15 mouse cellular contexts compared by ENCODE assay signal in genomic region chr9:121241366-121241765, GRCm38 (mm10). TPM values are rescaled to one million over a fixed set of nuclear protein-coding genes. Genes with fewer than 3 reads are reported as not detected.
A peak's percentile ranks its signal among the peaks of the same experiment; 100 is the strongest.
DNase-seq lines count a peak whose midpoint lies in the region; ATAC-seq and TF ChIP-seq lines count a peak whose summit lies in the region.
"Had no signal": no experiment of that assay in that cellular context is flagged by ENCODE, and none has a peak within 500 bp of the region (broad histone marks: within the 10 kb centered on the region; RNA-seq: fewer than 3 reads in every experiment).

No protein-coding gene starts in this region.

- DNase-seq in hindbrain, postnatal 0 days (ENCODE audit: low spot score) = no peak
- no peak for DNase-seq in hindbrain, embryonic 14.5 days (ENCODE audit: low spot score)
- no peak for DNase-seq in lung, postnatal 14 days
- DNase-seq in urinary bladder, postnatal 25 days (ENCODE audit: low spot score) = peak; percentile 1
- DNase-seq in urinary bladder, postnatal 10 days (ENCODE audit: low spot score) = no peak
- DNase-seq in gastrocnemius, adult 8-10 months (ENCODE audit: low spot score in 2 of 2) = no peak
- DNase-seq: cerebellum, adult 9-11 months; gastrocnemius, postnatal 14 days; lung, adult 18-20 months; thymus, adult 18-20 months had no signal

- peak; percentile 32; the same call in 1 of the 2 replicates for ATAC-seq in hindbrain, postnatal 0 days
- no peak for ATAC-seq in hindbrain, embryonic 14.5 days (ENCODE audit: low FRiP score)
- ATAC-seq in lung, embryonic 15.5 days (ENCODE audit: borderline replicate concordance, extremely low read depth, low FRiP score, low TSS enrichment) = 0 out of 2 replicates have a peak, but pooled peaks have one; percentile 42
- ATAC-seq: inflammation-experienced regulatory T-cells, adult 6 months had no signal

- no peak overlapping the region for H3K9ac ChIP-seq in hindbrain, postnatal 0 days (replicated peaks; ENCODE audit: low read length)
- no peak overlapping the region for H3K9ac ChIP-seq in hindbrain, embryonic 14.5 days
- H3K9ac ChIP-seq in lung, embryonic 15.5 days = no peak overlapping the region
- H3K9ac ChIP-seq: forebrain, embryonic 12.5 days; heart, embryonic 12.5 days; neural tube, embryonic 13.5 days had no signal

- H3K27ac ChIP-seq in hindbrain, postnatal 0 days = no peak overlapping the region
- no peak overlapping the region for H3K27ac ChIP-seq in hindbrain, embryonic 14.5 days
- no peak overlapping the region for H3K27ac ChIP-seq in lung, embryonic 15.5 days
- H3K27ac ChIP-seq: forebrain, embryonic 12.5 days; neural tube, embryonic 13.5 days had no signal

- no peak overlapping the region for H3K4me2 ChIP-seq in hindbrain, postnatal 0 days (ENCODE audit: low read depth, low read length)
- H3K4me2 ChIP-seq in hindbrain, embryonic 14.5 days (replicated peaks) = no peak overlapping the region
- no peak overlapping the region for H3K4me2 ChIP-seq in lung, embryonic 15.5 days
- H3K4me2 ChIP-seq: forebrain, embryonic 12.5 days; heart, embryonic 12.5 days; neural tube, embryonic 13.5 days had no signal

- no peaks in the 10 kb centered on the region for H3K36me3 ChIP-seq in hindbrain, postnatal 0 days (ENCODE audit: insufficient read depth, low read length)
- H3K36me3 ChIP-seq in hindbrain, embryonic 14.5 days (replicated peaks; ENCODE audit: control insufficient read depth, insufficient read depth) = no peaks in the 10 kb centered on the region
- no peaks in the 10 kb centered on the region for H3K36me3 ChIP-seq in lung, embryonic 15.5 days
- H3K36me3 ChIP-seq: forebrain, embryonic 12.5 days; heart, embryonic 12.5 days; neural tube, embryonic 13.5 days had no signal

- no peak for TF ChIP-seq CTCF in hindbrain, postnatal 0 days (IDR thresholded peaks at IDR 0.05; ENCODE audit: low read depth)

- H3K4me1 ChIP-seq in hindbrain, postnatal 0 days (ENCODE audit: insufficient read depth, low read length) = no peaks in the 10 kb centered on the region
- no peaks in the 10 kb centered on the region for H3K4me1 ChIP-seq in hindbrain, embryonic 14.5 days (replicated peaks; ENCODE audit: control insufficient read depth, insufficient read depth, low read length)
- H3K4me1 ChIP-seq in lung, embryonic 15.5 days = no peaks in the 10 kb centered on the region
- H3K4me1 ChIP-seq: forebrain, embryonic 12.5 days; heart, embryonic 12.5 days; neural tube, embryonic 13.5 days had no signal

- 86% methylated on average over 8 of the region's 8 CpGs for WGBS in hindbrain, postnatal 0 days
- 89% methylated on average over 8 of the region's 8 CpGs for WGBS in hindbrain, embryonic 14.5 days
- 72% methylated on average over 8 of the region's 8 CpGs for WGBS in lung, embryonic 15.5 days

- H3K27me3 ChIP-seq in hindbrain, postnatal 0 days (ENCODE audit: insufficient read depth, low read length) = no peaks in the 10 kb centered on the region; the same call in 1 of the 2 replicates
- H3K27me3 ChIP-seq in hindbrain, embryonic 14.5 days (ENCODE audit: control insufficient read depth, insufficient read depth, low read length) = no peaks in the 10 kb centered on the region
- H3K27me3 ChIP-seq in lung, embryonic 15.5 days = peaks cover 6% of the 10 kb centered on the region; the same call in 1 of the 2 replicates
- H3K27me3 ChIP-seq: forebrain, embryonic 12.5 days had no signal

- H3K9me3 ChIP-seq in hindbrain, postnatal 0 days (ENCODE audit: low read length) = no peaks in the 10 kb centered on the region
- no peaks in the 10 kb centered on the region for H3K9me3 ChIP-seq in hindbrain, embryonic 14.5 days (ENCODE audit: control insufficient read depth, low read length)
- H3K9me3 ChIP-seq in lung, embryonic 15.5 days = no peaks in the 10 kb centered on the region
- H3K9me3 ChIP-seq: forebrain, embryonic 12.5 days; heart, embryonic 12.5 days; neural tube, embryonic 13.5 days had no signal

- H3K4me3 ChIP-seq in hindbrain, postnatal 0 days (ENCODE audit: low read length) = no peak overlapping the region
- no peak overlapping the region for H3K4me3 ChIP-seq in hindbrain, embryonic 14.5 days (replicated peaks; ENCODE audit: low read length)
- no peak overlapping the region for H3K4me3 ChIP-seq in lung, embryonic 15.5 days
- H3K4me3 ChIP-seq: forebrain, embryonic 12.5 days; heart, embryonic 12.5 days; neural tube, embryonic 13.5 days had no signal

RNA-seq across cellular contexts. Expression of gene Ulk4, which starts 35.6 kb away (rescaled TPM):
- total RNA-seq in hindbrain, postnatal 0 days (2014; rRNA removed) = 8.9 and 20.0 TPM in 2 replicates
- 76.3 and 80.8 TPM in 2 replicates for polyA plus RNA-seq in hindbrain, postnatal 0 days (2015; fragmentation: Nextera tagmentation; extraction: Ambion mirVana)
- polyA plus RNA-seq in hindbrain, embryonic 14.5 days (2014; fragmentation: Nextera tagmentation; extraction: Ambion mirVana) = 50.0 and 65.6 TPM in 2 replicates
- polyA plus RNA-seq in lung, embryonic 15.5 days (2015; fragmentation: Nextera tagmentation; extraction: Ambion mirVana) = 149 and 164 TPM in 2 replicates
- under 1 TPM in 1 of 4 experiments, not detected in 3; 0.44 TPM for total RNA-seq in gastrocnemius, adult 8-10 months (2022)

RNA-seq across cellular contexts. Expression of gene Trak1, which starts 55.9 kb away (rescaled TPM):
- total RNA-seq in hindbrain, postnatal 0 days (2014; rRNA removed) = 129 and 170 TPM in 2 replicates
- polyA plus RNA-seq in hindbrain, postnatal 0 days (2015; fragmentation: Nextera tagmentation; extraction: Ambion mirVana) = 55.7 and 57.8 TPM in 2 replicates
- polyA plus RNA-seq in hindbrain, embryonic 14.5 days (2014; fragmentation: Nextera tagmentation; extraction: Ambion mirVana) = 63.0 and 65.9 TPM in 2 replicates
- 24.1 and 25.3 TPM in 2 replicates for polyA plus RNA-seq in lung, embryonic 15.5 days (2015; fragmentation: Nextera tagmentation; extraction: Ambion mirVana)
- total RNA-seq in gastrocnemius, adult 8-10 months (2022) = 100 to 1,000 TPM; 133 to 200 (median 169) TPM
